Mouse (Mus musculus): Measurements from ENCODE around the gene Mmp28. TPM values are rescaled to one million over a fixed set of nuclear protein-coding genes. Genes with fewer than 3 reads are reported as not detected.

The Mmp28 gene
- 1 to 10 TPM; 3.5 to 5.1 TPM for total RNA-seq (2021)

DNA sequence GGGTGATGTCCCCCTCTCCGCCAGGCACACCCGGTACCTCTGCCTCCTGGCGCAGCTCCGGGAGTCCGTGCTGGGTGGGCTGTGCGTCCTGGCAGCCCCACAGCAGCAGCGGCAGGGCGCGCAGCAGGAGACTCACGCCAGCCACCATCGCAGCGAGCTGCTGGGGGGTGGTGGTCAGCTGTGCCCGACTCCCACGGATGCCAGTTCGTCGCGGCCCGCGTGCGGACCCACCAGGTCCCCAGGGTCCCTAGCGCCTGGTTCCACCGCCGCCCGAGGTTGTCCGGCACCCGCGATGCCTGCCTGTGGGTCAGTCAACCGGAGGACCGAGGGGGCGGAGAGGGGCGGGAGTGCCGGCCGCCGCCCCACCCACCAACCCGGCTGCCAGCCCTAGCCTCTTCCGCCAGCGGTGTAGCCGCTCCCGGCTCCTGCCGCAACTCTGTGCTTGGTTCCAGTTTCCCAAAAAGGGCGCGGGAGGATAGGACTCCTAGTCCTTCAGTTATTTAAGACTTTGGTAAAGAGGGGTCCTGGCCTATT, at the start of gene Mmp28:
Gene Mmp28 (minus strand): TSS at position 361 of the 534 bp plus-strand sequence.
- peak in 1 of 2 experiments; percentile 29 for DNase-seq (ENCODE audit: low spot score in 2 of 2)
- intact Hi-C loops (cut with DNase I), result no loop called here

DNA sequence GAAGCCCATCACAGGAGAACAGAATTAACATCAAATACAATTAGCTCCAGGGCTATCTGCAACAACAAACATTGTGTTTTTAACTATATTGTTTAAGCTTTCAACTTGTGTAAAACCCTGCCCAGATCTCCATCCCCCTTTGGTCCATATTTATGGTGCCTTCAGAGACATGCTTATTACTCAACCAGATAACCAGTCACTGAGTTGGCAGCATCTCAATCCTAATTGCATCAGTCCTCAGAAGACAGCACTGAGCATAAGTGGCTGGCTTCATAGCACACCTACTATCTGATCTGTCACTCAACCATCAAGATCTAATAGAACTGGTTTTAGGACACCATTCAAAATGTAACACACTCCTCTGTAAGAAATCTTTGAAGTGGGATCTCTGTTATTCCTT, 46.6 kb upstream of the Mmp28 start:
- no peak for DNase-seq (ENCODE audit: low spot score in 2 of 2)
- intact Hi-C loops (cut with DNase I), result no loop called here

DNA sequence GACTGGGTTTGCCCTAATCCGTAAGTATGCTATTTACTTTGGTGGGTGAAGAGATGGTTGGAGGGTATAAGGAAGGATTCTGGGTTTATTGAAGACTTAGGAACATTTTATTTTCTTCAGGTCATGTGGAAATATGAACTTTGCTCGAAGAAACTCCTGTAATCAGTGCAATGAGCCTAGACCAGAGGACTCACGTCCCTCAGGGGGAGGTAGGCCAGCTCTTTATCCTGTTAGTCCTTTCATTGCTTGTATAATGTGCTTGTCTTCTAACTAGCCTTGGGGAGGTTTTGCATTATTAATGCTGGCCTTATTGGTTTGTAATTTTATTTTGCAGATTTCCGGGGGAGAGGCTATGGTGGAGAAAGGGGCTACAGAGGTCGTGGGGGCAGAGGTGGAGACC, 41.4 kb upstream of the Mmp28 start:
- intact Hi-C loops (cut with DNase I), result no loop called here
- no peak for DNase-seq (ENCODE audit: low spot score in 2 of 2)

DNA sequence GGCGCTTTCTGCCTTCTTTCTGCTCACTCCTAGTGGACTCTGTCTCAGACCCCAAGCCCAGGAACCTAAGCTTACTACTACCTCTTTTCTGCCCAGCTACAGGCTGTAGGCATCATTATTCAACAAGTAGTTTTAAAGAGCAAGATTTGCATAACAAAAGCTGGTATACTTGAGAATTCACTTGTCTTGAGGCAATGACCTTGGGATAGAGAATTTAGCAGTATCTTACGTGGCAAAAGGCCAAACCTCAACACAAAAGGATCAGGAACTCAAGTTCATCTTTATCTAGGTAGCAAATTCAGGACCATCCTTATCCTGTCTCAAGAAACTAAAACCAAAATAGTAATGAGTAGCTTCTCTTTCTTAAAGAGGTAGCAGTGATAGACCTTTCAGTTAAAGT, 32.7 kb upstream of the Mmp28 start:
- no peak for DNase-seq (ENCODE audit: low spot score in 2 of 2)
- intact Hi-C loops (cut with DNase I), result no loop called here

DNA sequence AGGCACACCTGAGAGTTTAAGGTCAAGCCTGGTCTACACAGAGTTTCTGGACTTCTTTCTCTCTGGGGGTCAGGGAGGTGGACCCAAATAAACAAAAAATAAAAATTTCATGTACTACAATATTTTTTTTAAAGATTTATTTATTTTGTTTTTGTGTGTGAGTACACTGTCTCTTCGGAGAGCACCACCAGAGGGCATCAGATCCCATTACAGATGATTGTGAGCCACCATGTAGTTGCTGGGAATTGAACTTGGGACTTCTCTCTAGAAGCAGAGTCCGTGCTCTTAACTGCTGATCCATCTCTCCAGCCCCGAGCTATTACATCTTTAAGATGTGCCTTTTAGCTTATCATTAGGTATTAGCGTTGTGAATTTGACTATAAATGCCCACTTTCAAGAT, 28.6 kb upstream of the Mmp28 start:
- intact Hi-C loops (cut with DNase I), result no loop called here
- no peak for DNase-seq (ENCODE audit: low spot score in 2 of 2)

DNA sequence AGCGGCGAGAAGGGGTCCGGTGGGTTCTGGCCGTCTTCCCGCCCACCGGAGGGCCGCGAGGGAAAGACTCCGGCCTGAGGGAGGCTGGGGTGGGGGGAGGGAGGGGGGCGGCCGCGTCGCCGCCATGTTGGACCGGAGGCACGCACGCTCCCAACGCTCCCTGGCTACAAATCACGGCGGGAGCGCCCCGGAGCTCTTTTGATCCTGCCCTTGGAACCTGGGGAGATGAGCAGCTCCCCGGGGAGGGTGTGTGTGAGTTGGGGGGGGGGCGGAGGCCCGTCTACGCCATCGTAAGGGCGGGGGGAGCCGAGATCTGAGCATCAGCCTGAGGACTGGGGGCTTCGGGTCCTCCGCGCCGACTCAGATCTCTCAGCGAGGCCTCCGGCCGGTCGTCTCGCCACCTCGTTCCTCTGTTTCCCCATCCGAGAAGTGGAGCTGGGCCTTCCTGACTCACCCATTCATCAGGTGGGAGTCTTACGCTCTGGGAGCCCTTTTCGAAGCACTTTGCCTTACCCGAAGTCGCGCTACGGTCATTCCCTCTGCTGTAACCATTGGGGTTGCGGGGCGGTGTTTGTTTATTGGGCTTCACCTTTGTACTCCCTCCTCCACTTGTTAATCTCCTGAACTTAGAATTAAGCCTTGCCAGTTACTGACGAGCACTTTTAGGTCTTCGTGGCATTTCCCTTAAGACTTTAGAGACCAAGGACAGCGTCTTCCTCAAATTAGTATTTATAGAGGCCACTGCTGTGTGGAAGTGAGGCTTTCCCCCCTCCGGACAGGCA, 10.6 kb upstream of the Mmp28 start:
- no peak for DNase-seq (ENCODE audit: low spot score in 2 of 2)
- intact Hi-C loops (cut with DNase I), result loop anchor here (1.0 kb wide), 1 partner anchor 33 kb away; no protein-coding TSS in a partner anchor

DNA sequence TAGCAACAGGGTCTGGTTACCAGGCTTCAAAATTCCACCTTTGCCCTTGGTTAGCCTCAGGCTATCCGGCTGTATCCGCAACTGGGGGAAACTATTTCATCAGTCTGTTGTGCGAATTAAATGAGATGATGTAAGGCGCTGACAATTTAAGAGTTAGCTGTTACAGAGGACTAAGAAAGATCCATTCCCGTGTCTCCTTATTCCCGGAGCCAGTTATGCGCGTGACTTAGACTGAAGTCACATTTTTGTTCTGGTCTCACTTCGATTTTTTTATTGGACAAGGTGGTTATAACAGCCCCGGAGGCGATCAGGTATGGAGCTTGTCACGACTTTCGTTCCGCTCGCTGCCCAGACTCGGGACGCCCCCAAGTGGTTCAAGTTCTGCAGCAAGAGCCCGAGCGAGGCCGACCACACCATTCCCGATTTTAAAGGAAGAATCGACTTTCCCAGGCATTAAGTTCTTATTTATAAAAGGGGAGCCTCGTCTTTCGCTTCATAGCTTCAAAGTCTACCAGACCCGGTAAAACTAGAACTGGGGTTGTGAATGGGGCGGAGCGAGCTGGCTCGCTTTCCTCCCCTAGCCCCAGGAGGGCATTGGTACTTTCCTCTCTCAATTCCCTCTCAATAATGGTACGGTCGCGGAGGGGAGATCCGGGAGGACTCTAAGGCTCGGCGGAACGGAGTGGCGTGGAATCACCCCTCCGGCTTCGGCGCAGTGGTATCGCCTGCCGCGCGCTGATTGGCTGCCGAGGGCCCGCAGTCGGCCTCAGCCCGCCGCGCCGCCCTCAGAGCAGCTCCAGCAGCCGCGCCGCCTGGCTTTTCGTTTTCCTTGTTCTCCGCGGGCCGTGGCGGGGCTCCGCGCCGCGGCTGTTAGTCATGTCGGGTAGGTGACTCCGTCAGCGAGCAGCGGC, 9.7 kb upstream of the Mmp28 start, which contains the start of gene Taf15:
Gene Taf15 (plus strand): TSS at position 763 of the 911 bp plus-strand sequence.
- intact Hi-C loops (cut with DNase I), result loop anchor here (1.0 kb wide), 1 partner anchor 32 kb away; no protein-coding TSS in a partner anchor

DNA sequence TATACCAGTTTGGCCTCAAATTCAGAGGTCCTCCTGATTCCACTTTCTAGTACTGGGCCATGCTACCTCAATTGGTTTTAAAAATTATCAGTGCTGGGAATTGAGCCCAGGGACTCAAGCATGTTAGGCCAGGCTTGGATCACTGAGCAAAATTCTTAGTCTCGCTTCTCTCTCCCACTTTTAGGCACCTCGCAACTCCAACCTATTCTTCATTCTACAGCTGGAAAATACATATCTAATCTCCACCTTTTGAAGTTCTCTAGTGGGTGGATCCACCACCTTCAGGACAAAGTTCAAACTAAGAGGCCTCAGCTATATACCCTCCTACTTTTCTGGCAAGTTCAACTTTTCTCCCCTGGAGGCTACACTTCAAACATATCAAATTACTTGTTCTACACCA, 8.9 kb upstream of the Mmp28 start:
- intact Hi-C loops (cut with DNase I), result no loop called here

More for the DNA sequence above, 9.7 kb upstream of the Mmp28 start, which contains the start of gene Taf15:
- DNase-seq (ENCODE audit: low spot score in 2 of 2), result peak; percentile 99 to 100

DNA sequence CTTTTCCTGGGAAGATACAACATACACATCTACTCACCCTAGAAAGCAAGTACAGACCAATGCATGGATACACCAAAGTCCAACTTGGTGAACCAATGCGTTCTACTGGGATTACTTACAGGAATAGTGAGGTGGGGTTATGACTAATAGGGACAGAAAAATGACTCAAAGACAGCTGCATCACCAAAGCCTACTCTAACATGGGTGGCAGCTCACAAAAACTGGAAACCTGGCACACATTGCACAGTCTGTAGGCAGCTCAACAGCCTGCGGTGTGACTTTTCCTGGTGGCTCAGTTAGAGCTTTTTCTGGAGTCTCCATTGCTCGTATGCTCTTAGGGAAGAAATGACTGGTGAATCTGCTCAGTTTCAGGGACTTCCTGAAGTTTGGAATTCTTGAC, 5.9 kb upstream of the Mmp28 start:
- no peak for DNase-seq (ENCODE audit: low spot score in 2 of 2)
- intact Hi-C loops (cut with DNase I), result no loop called here

More for the DNA sequence above, 8.9 kb upstream of the Mmp28 start:
- no peak for DNase-seq (ENCODE audit: low spot score in 2 of 2)

DNA sequence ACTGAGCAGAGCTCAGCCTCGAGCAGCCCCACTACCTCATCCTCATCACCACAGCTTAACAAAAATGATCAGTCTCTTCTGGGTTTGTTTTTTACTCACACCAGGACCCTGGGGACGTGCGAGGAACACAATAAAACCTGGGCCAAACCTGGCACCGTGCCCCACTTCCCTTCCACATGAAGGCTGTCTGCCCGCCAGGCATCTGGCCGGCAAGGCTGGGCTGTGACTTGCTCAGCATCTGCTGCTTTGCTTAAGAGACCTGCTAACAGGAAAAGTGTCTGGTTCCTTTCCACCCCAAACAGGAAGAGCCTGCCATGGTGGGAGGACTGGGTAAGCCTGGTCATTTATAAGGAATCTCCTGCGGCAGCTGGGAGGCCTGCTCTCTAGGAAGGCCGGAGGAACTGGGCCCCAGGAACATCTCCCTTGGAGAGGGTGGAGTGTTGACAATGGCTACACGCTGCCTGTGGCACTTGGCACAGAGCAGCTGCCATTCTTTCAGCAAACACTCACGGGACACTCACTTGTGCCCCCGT, 4.3 kb upstream of the Mmp28 start:
- intact Hi-C loops (cut with DNase I), result no loop called here
- no peak for DNase-seq (ENCODE audit: low spot score in 2 of 2)

DNA sequence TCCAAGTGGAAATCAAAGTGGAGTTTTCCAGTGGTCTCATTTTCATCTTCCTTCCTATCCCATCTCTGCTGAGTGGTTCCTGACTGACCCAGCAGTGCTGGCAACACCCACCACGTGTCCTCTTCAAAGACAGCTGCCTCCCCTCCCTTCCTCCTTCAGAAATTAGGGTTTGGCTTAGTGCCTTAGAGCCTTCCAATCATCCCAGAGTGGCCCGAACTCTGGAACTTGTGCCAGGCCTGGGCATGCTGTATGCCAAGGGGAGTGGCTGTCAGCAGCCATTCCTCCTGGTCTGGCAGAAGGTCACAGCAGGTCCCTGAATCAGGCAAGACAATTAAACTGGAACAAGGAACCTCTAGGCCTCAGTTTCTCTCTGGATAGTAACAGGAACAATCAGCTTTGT, 3.1 kb upstream of the Mmp28 start:
- intact Hi-C loops (cut with DNase I), result no loop called here
- DNase-seq (ENCODE audit: low spot score in 2 of 2), result no peak

DNA sequence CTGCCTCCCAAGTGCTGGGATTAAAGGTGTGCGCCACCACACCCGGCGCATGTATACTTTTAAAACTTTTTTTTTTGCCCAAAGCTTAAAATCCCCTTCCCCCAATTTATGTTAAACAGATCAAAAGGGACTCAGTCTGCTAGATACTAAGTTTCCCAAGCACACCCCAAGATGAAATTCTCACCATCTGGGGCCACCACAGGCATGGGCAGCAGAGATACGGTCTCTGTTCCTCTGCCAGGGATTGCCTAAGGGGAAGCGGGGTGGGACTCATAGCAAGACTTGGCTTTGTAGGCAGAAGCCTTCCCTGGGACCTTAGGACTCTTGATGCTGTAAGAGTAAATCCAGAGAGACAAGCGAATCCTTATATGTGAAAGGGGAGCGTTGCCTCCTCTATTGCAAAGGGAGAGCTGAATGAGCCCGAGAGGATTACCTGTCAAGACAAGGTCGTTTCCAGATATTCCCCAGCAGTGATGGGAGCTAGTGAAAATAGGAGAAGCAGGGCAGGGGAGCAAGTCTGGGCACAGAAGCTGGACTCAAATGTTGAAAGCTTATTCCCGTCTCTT, 1.3 kb downstream of the Mmp28 start:
- intact Hi-C loops (cut with DNase I), result no loop called here
- DNase-seq (ENCODE audit: low spot score in 2 of 2), result peak in 1 of 2 experiments; percentile 2

DNA sequence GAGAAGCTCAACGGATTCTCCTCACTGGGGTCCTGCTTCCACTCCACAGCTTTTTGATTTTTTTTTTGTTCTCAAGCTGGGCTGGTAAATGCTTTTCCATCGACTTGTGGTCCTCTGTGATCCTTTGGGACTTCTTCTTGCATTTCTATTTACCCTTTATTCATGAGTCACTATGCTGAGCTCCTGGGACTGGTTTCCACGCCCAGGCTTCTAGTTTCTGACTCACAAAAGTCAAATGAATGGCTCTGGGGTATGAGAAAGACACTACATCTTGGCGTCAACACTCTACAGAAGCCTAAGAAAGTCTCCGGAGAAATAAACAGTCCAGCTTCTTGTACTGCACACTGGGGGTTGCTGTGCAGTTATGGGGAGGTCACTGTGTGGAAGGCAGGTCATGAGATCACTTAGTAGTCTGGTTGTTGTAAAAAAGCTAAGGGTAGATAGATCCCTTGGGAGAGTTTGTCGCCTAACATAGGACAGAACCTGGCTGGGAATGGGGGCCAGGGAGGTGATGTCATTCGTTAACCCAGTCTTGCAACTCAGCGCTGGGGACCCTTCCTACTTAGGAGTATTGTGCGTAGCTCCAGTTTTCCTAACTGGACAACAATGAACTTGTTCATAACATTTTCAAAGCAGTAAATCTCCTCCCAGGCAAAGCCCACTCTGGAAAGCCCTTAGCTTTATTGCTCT, 4.8 kb downstream of the Mmp28 start:
- intact Hi-C loops (cut with DNase I), result no loop called here
- DNase-seq (ENCODE audit: low spot score in 2 of 2), result no peak

DNA sequence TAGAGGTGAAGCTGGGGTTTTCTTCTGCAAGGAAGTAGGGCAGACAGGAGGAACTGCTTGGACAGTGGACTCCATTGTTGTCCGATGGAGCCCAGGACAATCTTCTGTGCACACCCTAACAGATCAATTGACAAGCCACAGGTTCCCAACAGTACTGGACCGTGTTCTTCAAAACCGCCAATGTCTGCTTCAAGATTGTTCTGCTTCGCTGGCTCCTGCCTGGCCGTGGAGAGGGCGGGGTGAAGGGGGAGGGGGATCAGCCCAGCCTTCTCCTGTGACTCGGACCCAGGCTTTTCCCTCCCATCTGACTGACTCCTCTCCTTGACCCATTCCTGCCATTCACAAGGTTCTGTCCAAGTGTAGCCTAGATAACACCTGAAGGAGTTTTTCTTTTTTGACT, 5.6 kb downstream of the Mmp28 start:
- intact Hi-C loops (cut with DNase I), result no loop called here
- DNase-seq (ENCODE audit: low spot score in 2 of 2), result no peak

DNA sequence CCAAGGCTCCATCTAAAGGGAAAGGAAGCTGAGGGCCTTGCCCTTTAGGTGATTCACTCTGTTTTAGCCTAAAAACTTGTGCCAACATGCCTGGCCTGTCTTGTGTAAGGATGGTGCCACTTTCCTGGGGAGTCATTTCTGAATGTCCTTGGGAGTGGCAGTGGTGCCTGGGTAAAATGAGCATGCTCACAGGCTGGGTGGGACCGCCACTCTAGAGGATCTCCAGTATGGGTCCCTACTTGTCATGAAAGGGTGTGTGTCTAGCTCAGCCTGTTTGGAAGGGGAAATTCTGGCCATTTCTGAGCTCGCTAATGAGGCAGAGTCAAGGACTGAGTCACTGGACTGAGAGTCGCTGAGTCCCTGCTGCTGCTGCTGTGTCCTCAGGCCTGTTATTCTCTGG, 7.3 kb downstream of the Mmp28 start:
- no peak for DNase-seq (ENCODE audit: low spot score in 2 of 2)
- intact Hi-C loops (cut with DNase I), result no loop called here

DNA sequence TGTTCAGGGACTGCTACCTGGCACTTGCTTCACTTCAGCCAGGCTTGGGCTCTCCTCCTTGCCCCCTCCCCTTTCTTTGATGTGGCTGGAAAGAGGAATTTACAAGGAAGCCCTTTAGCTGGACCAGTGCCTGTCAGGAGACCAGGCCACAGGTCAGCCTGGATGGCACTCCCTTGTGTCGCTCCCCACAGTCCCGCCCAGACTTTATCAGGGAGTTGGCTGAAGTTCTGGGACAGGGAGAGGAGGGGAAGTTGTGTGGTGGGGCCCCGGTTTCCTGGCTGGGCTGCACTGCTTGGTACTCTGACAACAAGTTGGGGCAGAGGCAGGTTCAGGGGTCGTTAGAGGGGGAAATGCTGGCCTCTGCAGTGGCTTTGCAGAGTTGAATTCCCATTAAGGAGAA, 8.3 kb downstream of the Mmp28 start:
- DNase-seq (ENCODE audit: low spot score in 2 of 2), result no peak
- intact Hi-C loops (cut with DNase I), result no loop called here

DNA sequence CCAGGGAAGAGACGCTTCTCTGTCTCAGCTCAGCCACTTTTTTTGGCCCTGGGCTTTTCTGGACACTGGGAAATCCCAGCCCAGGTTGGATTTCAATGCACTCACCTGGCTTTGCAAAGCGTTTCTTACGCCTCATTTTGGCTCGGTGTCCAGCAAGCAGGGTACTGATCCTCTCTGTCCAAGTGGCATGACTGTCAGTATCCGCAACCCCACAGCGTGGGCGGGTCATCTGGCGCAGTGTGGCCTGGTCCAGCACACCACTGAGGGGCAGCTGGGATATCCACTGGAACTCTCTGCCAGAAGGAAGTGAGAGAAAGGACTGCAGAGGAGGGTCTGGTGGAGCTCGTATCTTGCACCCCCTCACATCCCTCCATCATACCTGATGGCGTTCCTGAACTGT, 11.6 kb downstream of the Mmp28 start:
- no peak for DNase-seq (ENCODE audit: low spot score in 2 of 2)
- intact Hi-C loops (cut with DNase I), result no loop called here

DNA sequence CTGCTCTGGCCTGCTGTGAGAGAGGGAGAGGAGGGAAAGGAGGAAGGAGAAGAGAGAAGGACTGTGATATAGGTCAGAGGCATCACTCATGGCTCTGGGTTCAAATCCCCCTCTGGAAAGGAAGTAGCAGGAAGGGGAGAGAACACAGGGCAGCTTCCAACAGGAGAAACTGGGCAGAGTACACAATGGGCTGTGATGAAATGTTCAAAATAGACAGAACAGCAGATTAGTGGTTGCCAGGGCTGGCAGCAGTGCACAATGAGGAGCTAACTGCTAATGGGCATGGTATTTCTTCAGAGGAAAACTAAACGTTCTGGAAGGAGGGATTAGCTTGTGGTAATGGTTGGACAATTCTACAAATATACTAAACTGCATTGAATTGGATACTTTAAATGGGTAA, 12.3 kb downstream of the Mmp28 start:
- intact Hi-C loops (cut with DNase I), result no loop called here
- DNase-seq (ENCODE audit: low spot score in 2 of 2), result no peak

DNA sequence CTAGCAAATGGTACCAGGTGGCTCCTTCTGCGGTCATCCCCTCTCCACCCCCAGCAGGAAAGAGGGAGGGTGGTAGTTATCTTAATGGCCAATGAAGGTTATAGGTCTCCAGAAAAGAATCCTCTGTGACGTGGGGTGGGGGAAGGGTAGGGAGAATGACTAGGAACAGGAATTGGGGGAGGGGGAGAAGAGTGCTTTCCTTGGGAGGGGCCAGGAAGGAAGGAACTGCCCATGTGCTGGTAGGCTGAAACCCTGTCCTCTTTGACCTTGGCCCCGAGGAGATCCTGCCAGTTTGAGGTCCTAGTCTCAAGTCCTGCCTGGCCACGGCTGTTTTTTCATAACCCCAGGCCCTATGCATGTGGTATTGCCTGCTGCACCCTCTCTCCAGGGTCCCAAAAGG, 13.6 kb downstream of the Mmp28 start:
- no peak for DNase-seq (ENCODE audit: low spot score in 2 of 2)
- intact Hi-C loops (cut with DNase I), result no loop called here

All from left cerebral cortex, postnatal 36 days (tissue).